Mouse (Mus musculus): Measurements from ENCODE around the gene Tmem8.

Gene Tmem8

GRCm38 (mm10) chr17:26149056-26149455, 36.0 kb downstream of the Tmem8 start:
- no peak for DNase-seq

GRCm38 (mm10) chr17:26151886-26152630, 39.0 kb downstream of the Tmem8 start:
- no peak for DNase-seq

- no peak for DNase-seq
These were observed 49.6 kb downstream of the Tmem8 start for GRCm38 (mm10) chr17:26162736-26163135.

- no peak for DNase-seq
These were observed 54.9 kb downstream of the Tmem8 start for GRCm38 (mm10) chr17:26168039-26168438.

Measured in right cerebral cortex, postnatal 4 days (tissue).